Mouse (Mus musculus) mature B cell (primary cell): ENCODE measurements around the gene Cadps.

Experiments
- in situ Hi-C: fragments of 300-500 bp; cut with MboI; formaldehyde crosslinking; loops from 2 replicates; pipeline ENCODE4 v1.14.3; 2019

The Cadps gene

DNA sequence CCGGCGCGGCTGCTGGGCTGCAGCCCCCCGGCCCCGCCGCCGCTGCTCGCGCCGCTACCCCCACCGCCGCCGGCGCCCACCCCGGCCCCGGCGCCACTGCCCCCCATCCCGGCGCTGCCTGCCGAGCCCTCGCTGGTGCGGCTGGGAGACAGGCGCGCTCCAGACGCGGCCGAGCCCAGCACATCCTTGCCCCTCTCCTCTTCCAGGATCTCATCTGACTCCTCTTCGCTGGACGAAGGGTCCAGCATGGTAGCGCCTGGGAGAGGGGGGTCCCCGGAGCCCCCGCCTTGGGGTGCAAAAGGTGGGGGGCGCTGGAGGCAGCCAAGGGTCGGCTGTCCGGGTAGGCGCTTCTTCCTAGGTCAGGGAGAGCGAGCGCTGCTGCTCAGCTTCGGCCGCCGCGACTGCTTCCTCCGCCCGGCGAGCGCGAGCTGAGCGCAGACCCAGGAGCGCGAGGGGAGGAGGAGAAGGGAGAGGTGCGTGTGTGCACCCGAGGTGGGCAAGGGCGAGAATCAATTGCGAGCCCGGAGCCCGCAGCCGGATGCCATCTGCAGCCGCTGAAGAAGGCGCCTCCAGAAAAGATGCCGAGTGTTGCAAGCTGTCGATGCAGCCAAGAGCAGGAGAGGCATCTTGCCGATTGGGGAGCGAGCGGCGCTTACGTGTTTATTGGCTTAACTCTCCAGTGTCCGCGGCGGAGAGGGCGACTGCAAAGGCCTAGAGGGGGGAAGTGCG, at the start of gene Cadps:
Gene Cadps, minus strand, starts transcription at position 589 of the 729 bp plus-strand sequence.
- in situ Hi-C loops: no loop called here

- in situ Hi-C loops: no loop called here
Observed at GRCm38 (mm10) chr14:12869605-12870004, 46.7 kb upstream of the Cadps start.

GRCm38 (mm10) chr14:12865258-12865657, 42.4 kb upstream of the Cadps start:
- in situ Hi-C loops: no loop called here

DNA sequence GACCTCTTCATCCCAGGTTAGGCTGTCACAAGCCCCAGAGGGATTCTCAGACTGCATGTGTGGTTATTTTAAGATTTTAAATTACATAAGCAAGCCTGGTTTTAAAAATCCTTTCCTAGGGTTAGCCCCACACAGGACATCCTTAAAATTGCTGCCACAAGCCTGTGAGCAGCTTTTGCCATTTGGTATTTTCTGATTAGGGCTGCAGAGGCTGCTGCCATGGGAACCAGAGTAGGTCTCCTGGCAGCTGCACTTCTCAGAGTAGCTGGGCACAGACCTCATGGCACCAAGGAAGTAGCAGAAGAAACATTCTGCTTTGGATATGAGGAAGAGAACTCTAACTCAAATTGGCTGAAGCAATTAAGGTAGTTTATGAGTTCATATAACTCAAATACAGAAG, 21.0 kb upstream of the Cadps start:
- in situ Hi-C loops: no loop called here

DNA sequence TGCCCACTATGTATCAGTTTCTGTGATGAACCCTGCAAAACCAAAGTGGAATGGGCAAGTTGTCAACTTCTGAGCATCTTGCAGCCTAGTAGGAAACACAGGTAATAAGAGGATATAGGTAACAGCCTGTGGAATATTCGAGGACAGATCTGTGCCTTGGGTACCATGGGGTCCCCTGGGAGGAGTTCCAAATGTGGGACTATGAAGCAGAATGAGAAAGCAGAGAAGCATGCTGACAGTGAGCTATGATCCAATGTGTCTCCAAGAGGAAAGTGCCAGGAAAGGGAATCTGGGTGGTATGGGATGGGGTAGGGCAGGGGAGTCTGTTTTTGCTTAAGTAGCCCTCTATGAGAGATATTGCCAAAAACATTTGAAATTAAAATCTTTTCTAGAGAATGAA, 16.6 kb upstream of the Cadps start:
- in situ Hi-C loops: no loop called here

DNA sequence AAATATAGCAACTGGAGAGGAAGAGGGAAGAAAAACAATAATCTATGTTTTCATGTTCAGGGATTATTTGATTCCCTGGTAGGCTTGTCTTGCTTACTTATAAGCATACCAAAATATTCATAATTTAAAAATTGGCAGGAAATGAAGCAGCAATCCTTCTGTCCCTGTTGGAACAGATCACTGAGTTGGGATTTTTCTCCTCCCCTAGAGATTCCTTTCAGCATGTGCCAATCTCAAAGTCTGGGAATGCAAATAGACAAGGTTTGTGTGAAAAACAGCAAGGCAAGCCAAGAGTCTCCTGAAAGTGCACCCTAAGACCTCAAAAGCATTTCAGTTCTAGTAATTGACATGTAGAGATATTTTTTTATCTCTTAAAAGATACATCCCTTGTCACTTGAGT, 16.1 kb upstream of the Cadps start:
- in situ Hi-C loops: no loop called here

GRCm38 (mm10) chr14:12838323-12838722, 15.4 kb upstream of the Cadps start:
- in situ Hi-C loops: no loop called here

DNA sequence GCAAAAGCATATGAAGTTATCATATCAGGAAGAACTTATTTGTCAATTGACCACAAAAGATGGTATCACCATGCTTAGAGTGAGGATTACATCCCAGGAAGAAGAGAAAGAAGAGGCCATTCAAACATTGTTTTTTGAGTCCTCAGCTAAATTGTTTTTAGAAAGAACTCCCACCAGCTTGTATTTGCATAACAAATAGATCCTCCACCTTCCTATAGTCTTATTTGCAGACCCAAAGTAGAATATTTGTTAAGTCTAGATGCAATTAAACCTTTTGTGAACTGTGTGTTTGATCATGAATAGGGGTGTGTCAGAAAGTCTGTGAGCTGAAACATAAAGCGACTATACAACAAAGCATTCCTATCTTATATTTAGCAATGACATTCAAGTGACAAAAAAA, 15.0 kb upstream of the Cadps start:
- in situ Hi-C loops: no loop called here

- in situ Hi-C loops: no loop called here
Observed at GRCm38 (mm10) chr14:12823781-12824180, 902 bp upstream of the Cadps start.

DNA sequence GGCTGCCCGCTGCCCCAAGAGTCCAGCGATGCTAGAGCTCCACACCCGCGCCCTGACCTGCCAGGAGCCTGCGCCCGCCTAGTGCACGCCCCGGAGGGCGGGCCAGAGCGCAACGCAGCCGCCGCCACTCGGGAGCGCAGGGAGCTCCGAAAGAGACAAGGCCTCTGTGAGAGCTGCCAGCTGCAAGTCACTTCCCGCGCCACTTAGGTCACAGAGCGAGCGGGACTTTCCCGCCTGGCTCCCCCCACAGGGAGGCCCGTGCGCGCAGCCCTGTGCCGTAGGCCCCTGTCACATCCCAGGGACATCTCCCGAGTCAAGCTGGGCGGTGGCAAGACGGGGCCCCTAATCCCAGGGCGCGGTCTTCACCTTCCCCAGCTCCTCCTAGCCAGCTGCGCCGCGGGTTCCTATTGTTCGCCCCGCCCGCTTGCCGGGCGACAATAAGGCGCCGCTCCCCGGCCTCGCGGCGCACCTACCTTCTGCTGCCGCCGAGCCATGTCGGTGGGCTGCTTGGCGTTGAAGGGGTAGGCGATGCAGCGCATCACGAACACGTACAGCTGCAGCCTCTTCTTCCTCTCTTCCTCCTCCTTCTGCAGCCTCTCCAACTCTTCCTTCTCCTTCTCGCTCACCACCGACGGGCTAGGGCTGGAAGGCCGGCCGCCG, 918 bp downstream of the Cadps start:
- in situ Hi-C loops: no loop called here

GRCm38 (mm10) chr14:12821156-12821813, 1.6 kb downstream of the Cadps start:
- in situ Hi-C loops: no loop called here

- in situ Hi-C loops: no loop called here
Observed at GRCm38 (mm10) chr14:12820149-12820548, 2.7 kb downstream of the Cadps start.

- in situ Hi-C loops: no loop called here
Observed at GRCm38 (mm10) chr14:12818442-12818841, 4.4 kb downstream of the Cadps start.

DNA sequence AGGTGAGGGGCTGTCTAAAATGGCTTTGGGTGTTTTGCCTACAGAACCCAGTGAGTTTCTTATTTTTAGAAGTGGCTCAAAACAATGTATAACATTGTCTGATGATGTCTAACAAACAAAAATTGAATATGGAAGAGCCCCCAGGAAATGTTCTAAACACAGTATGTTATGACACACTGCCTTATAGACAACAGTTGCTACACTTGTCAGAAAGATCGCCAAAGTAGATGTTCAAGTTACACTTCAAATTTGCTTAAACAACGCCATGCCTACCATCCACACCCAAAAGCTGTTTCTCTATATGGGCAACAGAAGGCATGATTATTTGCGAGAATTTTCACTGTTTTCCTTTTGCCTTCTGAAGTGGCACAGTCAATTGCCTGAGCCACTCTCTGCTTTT, 10.8 kb downstream of the Cadps start:
- in situ Hi-C loops: no loop called here

- in situ Hi-C loops: no loop called here
Observed at GRCm38 (mm10) chr14:12802995-12803394, 19.9 kb downstream of the Cadps start.

- in situ Hi-C loops: no loop called here
Observed at GRCm38 (mm10) chr14:12801100-12801499, 21.8 kb downstream of the Cadps start.

- in situ Hi-C loops: no loop called here
Observed at GRCm38 (mm10) chr14:12798926-12799325, 24.0 kb downstream of the Cadps start.

DNA sequence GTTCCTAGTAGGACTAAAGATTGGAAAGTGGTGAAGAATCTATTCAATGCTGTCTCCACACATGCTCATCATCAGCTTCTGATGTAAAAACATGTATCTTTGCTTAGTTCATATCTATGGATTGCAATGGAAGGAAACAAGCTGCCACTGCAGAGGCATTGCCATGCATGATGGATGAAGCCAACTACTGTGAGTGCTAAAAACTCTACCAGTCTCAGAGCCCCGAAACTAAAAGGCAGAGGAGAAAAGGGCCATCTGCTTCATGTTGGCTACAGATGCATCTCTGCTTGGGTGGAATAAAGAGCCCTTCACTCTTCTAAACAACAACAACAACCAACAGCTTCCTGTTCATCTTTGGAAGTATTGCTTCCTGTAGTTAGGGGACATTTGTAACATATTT, 38.6 kb downstream of the Cadps start:
- in situ Hi-C loops: no loop called here

DNA sequence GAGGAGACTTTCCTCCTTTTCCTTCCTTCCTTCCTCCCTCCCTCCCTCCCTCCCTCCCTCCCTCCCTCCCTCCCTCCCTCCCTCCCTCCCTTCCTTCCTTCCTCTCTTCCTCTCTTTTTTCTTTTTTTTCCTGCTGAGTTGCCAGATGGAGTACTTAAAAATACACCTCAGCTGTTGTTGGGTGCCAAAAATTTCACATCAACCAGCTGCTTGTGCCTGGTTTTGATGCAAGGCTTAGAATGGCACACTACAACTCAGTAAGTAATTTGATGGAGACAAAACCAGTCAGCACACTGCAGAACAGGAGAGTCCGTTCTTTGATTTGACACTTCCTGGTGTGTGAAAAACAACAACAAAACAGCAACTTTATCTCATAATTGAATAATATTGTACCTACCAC, 42.9 kb downstream of the Cadps start:
- in situ Hi-C loops: no loop called here

DNA sequence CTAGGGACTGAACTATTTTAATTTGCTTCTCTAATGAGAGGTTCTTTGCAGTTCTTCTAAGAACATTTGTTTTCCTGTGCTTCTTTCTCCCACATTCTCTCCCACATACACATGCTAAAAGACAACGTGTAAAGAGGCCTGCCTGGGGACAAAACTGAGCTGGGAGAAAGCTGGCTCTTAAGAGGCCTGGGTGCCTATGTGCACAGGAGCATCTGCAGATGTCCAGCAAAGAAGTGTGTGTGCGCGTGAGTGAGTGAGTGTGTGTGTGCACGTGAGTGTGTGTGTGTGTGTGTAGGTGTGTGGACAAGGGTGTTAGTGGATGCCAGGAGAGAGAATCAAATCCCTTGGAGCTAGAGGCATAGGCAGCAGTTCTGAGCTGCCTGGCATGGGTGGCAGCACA, 44.9 kb downstream of the Cadps start:
- in situ Hi-C loops: no loop called here

DNA sequence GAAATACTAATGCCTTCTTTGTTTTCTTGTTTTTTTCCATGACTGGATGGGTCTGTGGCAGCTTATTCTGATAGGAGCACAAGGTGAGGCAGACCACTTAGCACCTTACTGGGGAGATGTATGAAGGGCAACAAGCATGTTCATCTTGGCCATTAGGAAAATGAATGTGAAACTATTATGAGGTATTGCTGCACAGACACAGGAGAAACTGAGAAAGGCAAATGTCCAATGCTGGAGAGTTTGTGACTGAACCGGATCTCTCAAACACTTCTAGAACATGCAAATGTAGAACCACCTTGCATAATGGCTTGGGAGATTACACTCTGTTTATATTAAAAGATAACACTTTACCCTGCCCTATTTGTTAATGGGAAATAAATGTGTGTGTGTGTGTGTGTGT, 54.0 kb downstream of the Cadps start:
- in situ Hi-C loops: no loop called here

DNA sequence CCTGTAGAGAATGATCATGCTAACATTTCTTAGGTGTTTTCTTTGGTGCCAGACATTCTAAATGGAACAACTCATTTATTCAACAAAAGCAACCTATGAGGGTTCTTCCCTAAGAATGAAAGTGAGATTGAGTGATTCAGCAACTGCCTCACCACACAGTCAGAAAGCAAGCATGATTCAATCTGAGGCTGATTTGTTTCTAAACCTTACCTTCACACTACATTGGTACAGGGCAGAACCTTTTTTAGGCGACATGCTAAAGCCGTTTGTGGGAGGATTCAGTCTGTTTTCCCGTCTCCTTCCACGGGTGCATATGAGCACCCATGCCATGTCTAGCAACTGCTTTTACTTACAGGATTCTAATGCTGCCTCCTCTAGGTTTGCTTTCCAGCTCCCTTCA, 69.6 kb downstream of the Cadps start:
- in situ Hi-C loops: no loop called here

GRCm38 (mm10) chr14:12751821-12752220, 71.1 kb downstream of the Cadps start:
- in situ Hi-C loops: no loop called here
